Mouse (Mus musculus) forebrain, embryonic 14.5 days (tissue): ENCODE measurements around the gene Jade1. TPM values are rescaled to one million over a fixed set of nuclear protein-coding genes. Genes with fewer than 3 reads are reported as not detected.
A peak's percentile ranks its signal among the peaks of the same experiment; 100 is the strongest.

Source experiments
- ATAC-seq: fragments of 200-750 bp; cut with Nextera tagmentation; 2 replicates; pipeline ENCODE4 v1.8.0; 2017; ENCODE audit warnings: mild to moderate bottlenecking, moderate library complexity
- DNase-seq: peaks from one replicate; pipeline ENCODE4 v3.0.0-alpha.2; 2015; ENCODE audit warnings: low spot score
- H3K27ac ChIP-seq: fragments of 300-500 bp; sonication (generic); 2 replicates; pipeline ENCODE4 v1.5.1; 2014; ENCODE audit warnings: low read depth, mild to moderate bottlenecking, control low read depth, low read length, moderate library complexity
- H3K27me3 ChIP-seq: fragments of 300-500 bp; sonication (generic); replicated peaks from 2 replicates; pipeline ENCODE4 v1.6.1; 2014; ENCODE audit warnings: low read length, control low read depth, mixed read lengths; ENCODE audit not compliant: control insufficient read depth, insufficient read depth
- H3K36me3 ChIP-seq: fragments of 300-500 bp; sonication (generic); 2 replicates; pipeline ENCODE4 v1.6.1; 2014; ENCODE audit warnings: low read length, control low read depth; ENCODE audit not compliant: control insufficient read depth, insufficient read depth
- H3K4me1 ChIP-seq: fragments of 300-500 bp; sonication (generic); 2 replicates; pipeline ENCODE4 v1.6.1; 2014; ENCODE audit warnings: antibody characterized with exemption, low read length, control low read depth; ENCODE audit not compliant: control insufficient read depth, insufficient read depth
- H3K4me2 ChIP-seq: fragments of 300-500 bp; sonication (generic); 2 replicates; pipeline ENCODE4 v1.6.1; 2014; ENCODE audit warnings: mild to moderate bottlenecking, control low read depth, low read length
- H3K4me3 ChIP-seq: fragments of 300-500 bp; sonication (generic); 2 replicates; pipeline ENCODE4 v1.5.1; 2014; ENCODE audit warnings: low read depth, low read length, control low read depth
- H3K9ac ChIP-seq: fragments of 300-500 bp; sonication (generic); 2 replicates; pipeline ENCODE4 v1.6.1; 2014; ENCODE audit warnings: mild to moderate bottlenecking, low read length, control low read depth, moderate library complexity
- H3K9me3 ChIP-seq: fragments of 300-500 bp; sonication (generic); replicated peaks from 2 replicates; pipeline ENCODE4 v1.6.1; 2016; ENCODE audit warnings: low read length, control low read depth, mixed read lengths; ENCODE audit not compliant: control insufficient read depth
- WGBS: fragments of 180-500 bp; shearing (Covaris S2); extraction: QIAGEN DNeasy Blood & Tissue Kit; methylation state at CpG from one replicate; pipeline ENCODE4 v1.1.7; 2014; 5-methylcytosine and 5-hydroxymethylcytosine counted together
- polyA plus RNA-seq: library from polyadenylated mRNA; unstranded; fragments of >200 nt; fragmentation: Nextera tagmentation; extraction: Ambion mirVana; gene quantifications from 2 replicates; pipeline ENCODE4 v1.2.1, GENCODE M21; 2014

The Jade1 gene
- polyA plus RNA-seq, 1 experiment from 2014 or later: 11.9 TPM

DNA sequence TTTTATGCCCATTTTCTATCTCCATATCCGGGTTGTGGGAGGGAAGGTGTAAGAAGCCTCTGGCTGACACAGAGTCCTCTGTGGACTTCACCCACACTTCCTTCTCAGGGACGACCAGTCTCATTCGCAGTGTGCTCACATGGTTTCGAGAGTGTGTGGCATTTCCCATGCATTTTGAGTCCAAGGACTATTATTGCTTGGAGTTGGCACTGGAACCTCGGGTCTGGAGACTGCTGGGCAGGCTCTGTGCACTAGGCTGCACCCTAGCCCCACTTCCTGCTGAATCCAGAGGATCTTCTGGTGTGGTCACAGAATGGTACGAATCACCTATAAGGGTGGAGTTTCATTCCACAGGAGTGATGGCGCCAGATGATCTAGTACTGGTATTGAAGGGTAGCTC is 31.4 kb downstream of the Jade1 start:
- Histone ChIP-seq H3K9me3 (no peaks in the 10 kb centered on the region), H3K27me3 (no peaks in the 10 kb centered on the region), H3K4me3 (no peak overlapping the region), H3K4me1 (peaks cover 8% of the 10 kb centered on the region; the same call in 1 of the 2 replicates), H3K9ac (no peak overlapping the region), H3K4me2 (no peak overlapping the region), H3K36me3 (peaks cover 21% of the 10 kb centered on the region), H3K27ac (no peak overlapping the region)
- ATAC-seq: no peak
- 89% methylated on average over 7 of the region's 7 CpGs for WGBS
- DNase-seq: no peak

GRCm38 (mm10) chr3:41587588-41587987 is 32.1 kb downstream of the Jade1 start:
- Histone ChIP-seq H3K27ac (no peak overlapping the region), H3K4me1 (peaks cover 6% of the 10 kb centered on the region; the same call in 1 of the 2 replicates), H3K9me3 (no peaks in the 10 kb centered on the region), H3K4me2 (no peak overlapping the region), H3K27me3 (no peaks in the 10 kb centered on the region), H3K4me3 (no peak overlapping the region), H3K9ac (no peak overlapping the region), H3K36me3 (peaks cover 23% of the 10 kb centered on the region)
- ATAC-seq: no peak
- no peak for DNase-seq
- 75% methylated on average over 6 of the region's 6 CpGs for WGBS

DNA sequence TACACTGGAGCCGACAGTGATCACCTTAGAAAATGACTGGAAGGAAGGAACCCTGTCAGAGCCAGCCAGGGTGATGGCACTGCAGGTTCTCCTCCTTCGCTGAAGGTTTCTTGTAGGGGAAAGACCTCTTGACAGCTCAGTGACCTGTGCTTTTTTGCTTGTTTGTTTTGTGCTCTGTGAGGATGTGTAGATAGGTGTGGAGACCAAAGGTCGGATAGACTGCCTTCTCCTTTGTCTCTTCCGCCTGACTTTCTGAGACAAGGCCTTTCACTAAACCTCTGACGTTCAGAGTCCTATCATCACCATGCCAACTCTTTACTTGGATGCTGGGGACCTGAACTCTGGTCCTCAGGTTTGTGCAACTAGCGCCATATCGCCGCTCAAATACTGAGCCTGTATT is 33.0 kb downstream of the Jade1 start:
- H3K9me3 ChIP-seq: no peaks in the 10 kb centered on the region
- no peak overlapping the region for H3K27ac ChIP-seq
- ATAC-seq: no peak
- H3K4me3 ChIP-seq: no peak overlapping the region
- peaks cover 26% of the 10 kb centered on the region for H3K36me3 ChIP-seq
- no peaks in the 10 kb centered on the region for H3K27me3 ChIP-seq
- H3K9ac ChIP-seq: no peak overlapping the region
- 82% methylated on average over 8 of the region's 8 CpGs for WGBS
- peaks cover 4% of the 10 kb centered on the region; the same call in 1 of the 2 replicates for H3K4me1 ChIP-seq
- DNase-seq: no peak
- no peak overlapping the region for H3K4me2 ChIP-seq

DNA sequence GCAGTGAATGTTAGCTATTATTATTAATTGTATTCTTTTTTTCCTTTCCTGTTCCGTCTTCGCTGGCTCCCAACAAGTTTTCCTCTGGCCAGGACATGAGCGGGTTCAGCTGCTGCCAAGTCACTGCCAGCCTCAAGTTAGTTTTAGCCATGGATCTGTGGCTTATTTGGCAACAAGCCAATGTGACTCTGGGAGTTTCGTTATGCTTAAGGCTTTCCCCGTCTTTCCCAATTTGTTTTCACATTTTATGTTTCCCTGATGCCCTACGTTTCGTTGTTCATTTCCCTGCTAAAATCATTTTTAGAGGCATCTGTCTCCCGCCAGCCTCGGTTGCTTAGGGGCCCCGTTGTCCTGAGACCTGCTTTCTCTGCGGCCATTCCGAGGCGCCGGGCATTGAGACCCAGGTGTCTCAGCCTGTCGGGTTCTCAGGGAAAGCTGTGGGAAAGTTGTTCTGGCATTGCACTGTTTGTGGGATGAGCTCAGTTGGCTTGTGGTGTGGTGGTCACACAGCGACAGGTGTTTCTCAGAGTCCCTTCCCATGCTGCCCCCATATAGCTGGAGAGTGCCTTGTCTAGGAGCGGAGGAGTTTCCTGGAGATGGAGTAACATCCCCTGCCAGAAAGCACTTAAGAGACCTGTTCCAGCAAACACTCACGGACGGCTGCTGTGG is 33.8 kb downstream of the Jade1 start:
- H3K27me3 ChIP-seq: no peaks in the 10 kb centered on the region
- no peak overlapping the region for H3K27ac ChIP-seq
- H3K4me1 ChIP-seq: no peaks in the 10 kb centered on the region
- WGBS: 84% methylated on average over 19 of the region's 19 CpGs
- no peak overlapping the region for H3K4me2 ChIP-seq
- H3K4me3 ChIP-seq: no peak overlapping the region
- no peak overlapping the region for H3K9ac ChIP-seq
- H3K9me3 ChIP-seq: no peaks in the 10 kb centered on the region
- DNase-seq (no peak), ATAC-seq (no peak)
- peaks cover 34% of the 10 kb centered on the region for H3K36me3 ChIP-seq

- no peak overlapping the region for H3K4me3 ChIP-seq
- H3K9ac ChIP-seq: no peak overlapping the region
- no peaks in the 10 kb centered on the region for H3K27me3 ChIP-seq
- DNase-seq (no peak), ATAC-seq (no peak)
- H3K4me1 ChIP-seq: no peaks in the 10 kb centered on the region
- no peaks in the 10 kb centered on the region for H3K9me3 ChIP-seq
- peaks cover 40% of the 10 kb centered on the region for H3K36me3 ChIP-seq
- WGBS: 97% methylated on average over 4 of the region's 4 CpGs
- no peak overlapping the region for H3K4me2 ChIP-seq
- no peak overlapping the region for H3K27ac ChIP-seq
Measured at GRCm38 (mm10) chr3:41589988-41590387, 34.5 kb downstream of the Jade1 start.

GRCm38 (mm10) chr3:41590695-41591559 is 35.4 kb downstream of the Jade1 start:
- Histone ChIP-seq H3K36me3 (peaks cover 47% of the 10 kb centered on the region), H3K4me1 (no peaks in the 10 kb centered on the region), H3K9ac (no peak overlapping the region), H3K4me2 (no peak overlapping the region), H3K27ac (no peak overlapping the region), H3K4me3 (no peak overlapping the region), H3K9me3 (no peaks in the 10 kb centered on the region), H3K27me3 (no peaks in the 10 kb centered on the region)
- ATAC-seq (no peak), DNase-seq (no peak)
- 89% methylated on average over 20 of the region's 20 CpGs for WGBS

DNA sequence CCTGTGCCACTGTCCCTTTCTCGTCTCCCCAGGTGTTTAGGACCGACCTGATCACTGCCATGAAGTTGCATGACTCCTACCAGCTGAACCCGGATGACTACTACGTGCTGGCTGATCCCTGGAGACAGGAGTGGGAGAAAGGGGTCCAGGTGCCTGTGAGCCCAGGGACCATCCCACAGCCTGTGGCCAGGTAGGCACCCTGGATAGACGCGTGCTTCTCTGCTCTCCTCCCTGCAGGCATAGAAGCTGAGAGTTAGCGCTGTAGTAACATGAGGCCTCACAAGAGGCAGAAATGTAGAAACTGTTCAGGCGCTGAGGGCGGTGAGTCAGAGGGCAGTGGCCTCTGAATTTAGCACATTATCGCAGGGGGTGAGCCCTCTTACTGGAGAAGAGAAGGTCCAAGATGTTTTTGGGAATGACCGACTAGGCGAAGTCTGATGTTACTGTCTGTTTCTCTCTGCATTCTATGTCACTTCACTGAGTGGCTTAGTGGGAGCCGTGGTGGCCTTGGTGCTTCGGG is 36.2 kb downstream of the Jade1 start:
- Histone ChIP-seq H3K4me2 (no peak overlapping the region), H3K4me3 (no peak overlapping the region), H3K36me3 (peaks cover 55% of the 10 kb centered on the region), H3K9ac (no peak overlapping the region), H3K4me1 (no peaks in the 10 kb centered on the region), H3K9me3 (no peaks in the 10 kb centered on the region), H3K27me3 (no peaks in the 10 kb centered on the region), H3K27ac (no peak overlapping the region)
- DNase-seq (no peak), ATAC-seq (no peak)
- WGBS: 94% methylated on average over 14 of the region's 14 CpGs

- Histone ChIP-seq H3K36me3 (peaks cover 66% of the 10 kb centered on the region), H3K27ac (no peak overlapping the region), H3K4me3 (no peak overlapping the region), H3K4me1 (no peaks in the 10 kb centered on the region), H3K9ac (no peak overlapping the region), H3K4me2 (no peak overlapping the region), H3K9me3 (no peaks in the 10 kb centered on the region), H3K27me3 (no peaks in the 10 kb centered on the region)
- DNase-seq: no peak
- 78% methylated on average over 7 of the region's 7 CpGs for WGBS
- 0 out of 2 replicates have a peak, but pooled peaks have one; percentile 26 for ATAC-seq
Measured at GRCm38 (mm10) chr3:41592805-41593204, 37.3 kb downstream of the Jade1 start.
